Mouse (Mus musculus): ENCODE measurements around the gene 4931408C20Rik. TPM values are rescaled to one million over a fixed set of nuclear protein-coding genes. Genes with fewer than 3 reads are reported as not detected.

4931408C20Rik gene
- total RNA-seq (2021) = not detected

DNA sequence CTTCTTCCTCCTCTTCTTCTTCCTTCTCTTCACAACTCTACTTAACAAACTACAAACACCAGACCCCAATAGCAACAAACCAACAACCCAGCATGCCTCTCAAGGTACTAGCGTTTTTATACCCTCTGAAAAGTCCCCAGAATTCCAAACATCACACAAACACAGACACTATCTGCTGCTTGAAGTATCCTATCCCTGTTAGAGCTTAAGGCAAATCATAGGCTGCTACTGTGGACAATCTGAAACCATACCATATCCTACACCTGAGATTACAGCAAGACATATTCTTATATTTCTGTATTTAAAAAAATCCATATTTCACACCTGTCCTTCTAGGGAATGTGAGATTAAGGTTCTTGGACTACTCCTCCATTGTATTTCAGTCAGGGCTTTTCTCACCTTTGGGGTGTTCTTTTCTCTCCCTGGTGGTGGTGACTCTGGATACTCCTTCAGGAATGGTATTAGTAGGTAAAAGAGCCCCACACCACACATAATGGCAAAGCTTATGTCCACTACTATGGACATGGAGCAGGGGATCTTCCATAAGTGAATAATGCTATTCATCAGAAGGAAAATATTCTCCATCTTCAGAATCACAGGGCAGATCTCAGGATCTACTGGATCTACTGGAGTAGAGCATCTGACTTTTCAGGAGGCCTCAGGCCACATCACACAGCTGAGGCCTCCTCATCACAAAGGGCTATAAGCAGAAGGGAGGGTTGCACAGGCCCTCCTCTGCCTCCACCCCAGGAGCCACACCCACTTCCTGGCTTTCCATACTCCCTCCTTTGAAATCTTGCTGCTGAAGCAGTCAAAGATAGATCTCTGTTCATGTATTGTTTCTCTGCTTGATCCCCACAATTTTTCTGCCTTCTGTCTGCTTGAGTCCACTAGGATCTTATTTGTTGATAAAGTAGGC, at the start of gene 4931408C20Rik:
TSS of gene 4931408C20Rik (minus strand) at position 619 of the 919 bp plus-strand sequence.
- intact Hi-C loops (cut with DNase I) = no loop called here
- peak; percentile 12 to 55 for DNase-seq (ENCODE audit: extremely low spot score in 1 of 2, low spot score in 2 of 2)

DNA sequence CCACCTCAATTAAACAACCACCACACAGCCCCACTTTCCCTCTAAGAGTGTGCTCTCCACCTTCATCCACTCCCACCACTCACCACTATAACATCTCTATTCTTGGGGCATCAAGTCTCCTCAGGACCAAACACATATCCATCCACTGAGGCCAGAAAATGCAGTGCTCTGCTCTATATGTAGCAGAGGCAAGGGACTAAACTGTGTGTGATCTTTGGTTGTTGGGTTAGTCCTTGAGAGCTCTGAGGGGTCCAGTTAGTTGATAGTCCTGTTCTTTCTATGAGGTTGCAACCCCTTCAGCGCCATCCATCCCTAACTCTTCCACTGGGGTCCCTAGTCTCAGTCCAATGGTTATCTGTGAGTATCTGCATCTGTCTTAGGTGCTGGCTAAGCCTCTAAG, 666 bp upstream of the 4931408C20Rik start:
- intact Hi-C loops (cut with DNase I) = no loop called here
- DNase-seq (ENCODE audit: extremely low spot score in 1 of 2, low spot score in 2 of 2) = peak in 1 of 2 experiments; percentile 16

DNA sequence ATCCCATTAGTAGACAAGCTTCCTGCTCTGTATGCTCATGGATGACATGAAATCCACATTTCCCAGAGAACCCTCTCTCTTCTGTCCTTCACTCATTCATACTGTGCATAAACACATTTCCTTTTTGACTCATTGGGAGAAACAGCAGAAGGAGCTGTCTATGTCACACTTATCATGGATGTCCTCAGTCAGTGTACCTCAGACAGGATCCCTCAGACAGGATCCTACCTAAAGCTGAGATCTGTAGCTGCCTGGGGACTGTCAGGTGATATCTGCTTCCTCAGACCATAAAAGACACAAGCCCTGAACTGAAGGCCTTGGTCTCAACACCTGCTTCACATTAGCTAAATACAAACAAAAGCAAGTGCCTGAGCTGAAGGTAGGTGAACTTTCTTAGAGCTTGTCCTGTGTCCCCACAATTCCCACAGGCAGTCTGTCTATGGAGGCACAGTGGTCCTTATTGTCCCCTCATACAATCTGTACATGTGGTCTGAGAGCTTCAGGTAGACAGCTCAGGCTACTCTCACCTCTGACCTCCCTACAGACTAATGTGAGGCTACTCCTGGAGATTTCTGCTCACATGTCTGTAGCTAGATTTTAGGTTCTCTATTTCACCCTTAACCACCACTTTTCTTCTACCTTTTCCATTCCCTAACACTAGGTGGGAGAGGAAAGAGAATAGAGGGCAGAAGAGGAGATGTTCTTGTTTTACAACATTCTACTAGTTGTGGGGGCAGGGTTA, 1.1 kb downstream of the 4931408C20Rik start:
- no peak for DNase-seq (ENCODE audit: extremely low spot score in 1 of 2, low spot score in 2 of 2)
- intact Hi-C loops (cut with DNase I) = no loop called here

DNA sequence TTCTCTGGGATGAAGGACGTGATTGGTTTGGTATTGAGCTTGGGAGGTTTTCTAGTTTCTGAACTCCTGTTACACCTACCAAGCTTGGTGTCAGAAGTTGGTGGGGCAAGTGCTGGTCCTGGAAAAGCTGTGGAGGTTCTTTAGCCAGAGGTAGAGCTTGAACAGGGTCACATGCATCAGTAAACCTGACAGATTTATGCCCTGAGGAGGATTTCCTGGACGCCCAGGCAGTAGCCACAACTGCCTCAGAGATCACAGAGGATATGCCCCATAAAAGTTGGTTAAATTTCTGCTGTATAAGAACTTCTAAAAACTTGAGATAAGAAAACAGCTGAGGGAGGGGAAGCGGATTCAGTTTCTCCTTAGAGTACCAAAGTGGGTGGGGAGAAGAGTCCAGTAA, 1.9 kb downstream of the 4931408C20Rik start:
- no peak for DNase-seq (ENCODE audit: extremely low spot score in 1 of 2, low spot score in 2 of 2)
- intact Hi-C loops (cut with DNase I) = no loop called here

DNA sequence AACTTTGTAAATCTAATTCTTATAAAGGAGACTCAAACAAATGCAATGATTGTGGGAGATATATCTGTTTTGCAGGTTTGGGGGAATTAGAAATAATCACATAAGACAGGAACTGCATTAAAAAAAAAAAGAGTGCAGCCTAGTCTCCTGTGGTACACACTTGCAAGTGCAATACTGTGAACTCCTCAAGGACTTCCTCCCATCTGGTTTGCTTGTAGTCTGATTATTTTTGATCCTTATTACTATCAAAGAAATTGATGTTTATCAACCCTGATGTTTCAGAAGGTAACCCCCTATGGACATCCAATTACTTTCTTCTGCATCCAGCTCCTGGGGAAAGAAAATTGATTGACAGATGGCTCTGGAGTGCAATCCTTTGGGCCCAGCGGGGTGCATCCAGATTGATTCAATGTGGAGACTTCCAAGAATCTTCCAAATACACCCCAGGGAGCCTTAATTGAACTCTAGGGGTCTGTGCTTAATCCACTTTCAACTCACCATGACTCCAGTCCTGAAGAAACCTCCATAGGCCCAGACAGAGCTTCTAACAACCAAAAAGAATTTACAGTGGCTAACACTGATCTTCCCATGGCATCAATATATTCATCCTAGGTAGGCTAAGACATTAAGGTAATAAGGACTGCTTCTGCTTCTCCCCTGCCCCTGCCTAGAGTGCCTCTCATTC, 37.4 kb downstream of the 4931408C20Rik start:
- intact Hi-C loops (cut with DNase I) = no loop called here
- no peak for DNase-seq (ENCODE audit: extremely low spot score in 1 of 2, low spot score in 2 of 2)

DNA sequence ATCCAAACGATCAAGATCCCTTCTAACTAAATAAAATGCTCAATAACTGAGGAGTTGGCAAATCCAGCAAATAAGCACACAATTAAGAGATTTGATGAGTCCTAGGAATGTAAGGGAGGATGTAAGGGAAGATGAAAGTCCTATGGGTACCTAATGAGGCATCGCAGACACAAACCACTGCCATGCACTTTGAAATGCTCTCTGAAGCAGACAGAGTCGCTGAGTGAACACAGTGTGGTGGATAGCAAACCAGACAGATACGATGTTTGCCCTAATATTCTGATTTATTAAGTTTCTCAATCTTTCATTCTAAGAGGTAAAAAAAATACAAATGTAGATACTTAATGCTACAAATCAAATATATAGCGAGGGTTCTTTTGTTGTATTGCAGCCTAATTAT, 51.2 kb downstream of the 4931408C20Rik start:
- no peak for DNase-seq (ENCODE audit: extremely low spot score in 1 of 2, low spot score in 2 of 2)
- intact Hi-C loops (cut with DNase I) = no loop called here
